In the genomic region with DNA sequence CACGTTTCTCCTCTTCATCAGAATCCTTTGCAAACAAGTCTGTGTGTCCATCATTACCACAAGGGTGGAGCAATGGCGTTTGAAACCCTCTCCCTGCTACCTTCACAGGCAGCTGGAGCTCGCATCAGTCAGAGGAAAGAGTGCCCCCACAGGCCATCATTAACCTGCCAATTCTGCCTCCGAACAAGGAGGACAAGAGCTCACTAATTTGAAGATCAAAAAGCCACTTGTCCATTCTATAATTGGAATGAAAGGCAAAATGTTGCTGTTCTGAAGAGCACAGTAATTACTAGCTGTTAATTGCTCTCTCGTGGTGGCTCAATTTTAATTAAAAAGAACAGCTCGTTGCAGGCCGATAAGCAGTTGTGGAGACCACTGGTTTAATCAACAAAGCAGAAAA, we compare ENCODE assay signal across 14 mouse cellular contexts.
DNase-seq lines count a peak whose midpoint lies in the region; ATAC-seq lines count a peak whose summit lies in the region.
"Had no signal": no experiment of that assay in that cellular context is flagged by ENCODE, and none has a peak within 500 bp of the region (broad histone marks: within the 10 kb centered on the region; RNA-seq: fewer than 3 reads in every experiment).

No protein-coding gene starts in this region.

- 19% methylated on average over 7 of the region's 7 CpGs for WGBS in limb, embryonic 11.5 days
- 18% methylated on average over 7 of the region's 7 CpGs for WGBS in limb, embryonic 10.5 days
- WGBS in forebrain, embryonic 14.5 days: 3% methylated on average over 7 of the region's 7 CpGs
- 18% methylated on average over 7 of the region's 7 CpGs for WGBS in neural tube, embryonic 14.5 days

- ATAC-seq in limb, embryonic 11.5 days (ENCODE audit: insufficient number of reproducible peaks, low FRiP score, low TSS enrichment, low read depth): no peak
- ATAC-seq in forebrain, embryonic 14.5 days: peak; percentile 63
- ATAC-seq in neural tube, embryonic 14.5 days (ENCODE audit: low read depth): peak; percentile 52; the same call in 1 of the 2 replicates
- ATAC-seq in megakaryocyte, adult 5-6 weeks (ENCODE audit: poor library complexity, severe bottlenecking): no peak

- no peaks in the 10 kb centered on the region for H3K36me3 ChIP-seq in limb, embryonic 11.5 days (ENCODE audit: control insufficient read depth, insufficient read depth, low read length)
- H3K36me3 ChIP-seq in limb, embryonic 10.5 days: 0 out of 2 replicates have a peak, but pooled peaks cover 3% of the 10 kb centered on the region
- no peaks in the 10 kb centered on the region for H3K36me3 ChIP-seq in forebrain, embryonic 14.5 days (ENCODE audit: control insufficient read depth, insufficient read depth, low read length)
- no peaks in the 10 kb centered on the region for H3K36me3 ChIP-seq in neural tube, embryonic 14.5 days (ENCODE audit: control insufficient read depth, insufficient read depth, low read length)
- H3K36me3 ChIP-seq: heart, embryonic 13.5 days; hindbrain, embryonic 15.5 days; kidney, embryonic 15.5 days; limb, embryonic 12.5 days had no signal

- H3K9ac ChIP-seq in limb, embryonic 11.5 days (ENCODE audit: low read length): no peak overlapping the region
- no peak overlapping the region for H3K9ac ChIP-seq in forebrain, embryonic 14.5 days (ENCODE audit: low read length)
- H3K9ac ChIP-seq in neural tube, embryonic 14.5 days (replicated peaks; ENCODE audit: low read depth, low read length): no peak overlapping the region
- H3K9ac ChIP-seq: heart, embryonic 13.5 days; hindbrain, embryonic 15.5 days; kidney, embryonic 15.5 days; limb, embryonic 12.5 days had no signal

- no peak overlapping the region for H3K4me2 ChIP-seq in limb, embryonic 11.5 days (ENCODE audit: low read depth, severe bottlenecking)
- no peak overlapping the region for H3K4me2 ChIP-seq in forebrain, embryonic 14.5 days (ENCODE audit: low read length)
- H3K4me2 ChIP-seq in neural tube, embryonic 14.5 days (ENCODE audit: low read depth, low read length): no peak overlapping the region
- H3K4me2 ChIP-seq: heart, embryonic 13.5 days; hindbrain, embryonic 15.5 days; kidney, embryonic 15.5 days; limb, embryonic 12.5 days had no signal

- H3K9me3 ChIP-seq in limb, embryonic 11.5 days (ENCODE audit: control insufficient read depth, low read length): no peaks in the 10 kb centered on the region
- H3K9me3 ChIP-seq in limb, embryonic 10.5 days (replicated peaks): no peaks in the 10 kb centered on the region
- no peaks in the 10 kb centered on the region for H3K9me3 ChIP-seq in forebrain, embryonic 14.5 days (replicated peaks; ENCODE audit: control insufficient read depth, low read length)
- no peaks in the 10 kb centered on the region for H3K9me3 ChIP-seq in neural tube, embryonic 14.5 days (ENCODE audit: control insufficient read depth, low read length)
- H3K9me3 ChIP-seq: heart, embryonic 13.5 days; hindbrain, embryonic 15.5 days; kidney, embryonic 15.5 days; limb, embryonic 12.5 days had no signal

- H3K4me3 ChIP-seq in limb, embryonic 11.5 days (ENCODE audit: low read depth, low read length): no peak overlapping the region
- H3K4me3 ChIP-seq in limb, embryonic 10.5 days: no peak overlapping the region
- no peak overlapping the region for H3K4me3 ChIP-seq in forebrain, embryonic 14.5 days (ENCODE audit: low read depth, low read length)
- no peak overlapping the region for H3K4me3 ChIP-seq in neural tube, embryonic 14.5 days (ENCODE audit: low read depth, low read length)
- H3K4me3 ChIP-seq: heart, embryonic 13.5 days; hindbrain, embryonic 15.5 days; kidney, embryonic 15.5 days; limb, embryonic 12.5 days had no signal

- no peak overlapping the region for H3K27ac ChIP-seq in limb, embryonic 11.5 days (replicated peaks; ENCODE audit: low read depth, low read length)
- H3K27ac ChIP-seq in limb, embryonic 10.5 days: no peak overlapping the region
- no peak overlapping the region for H3K27ac ChIP-seq in forebrain, embryonic 14.5 days (ENCODE audit: low read depth, low read length)
- H3K27ac ChIP-seq in neural tube, embryonic 14.5 days (ENCODE audit: low read depth, low read length): no peak overlapping the region
- H3K27ac ChIP-seq: heart, embryonic 13.5 days; hindbrain, embryonic 15.5 days; kidney, embryonic 15.5 days; limb, embryonic 12.5 days had no signal

- peaks cover 17% of the 10 kb centered on the region; the same call in 1 of the 2 replicates for H3K4me1 ChIP-seq in limb, embryonic 11.5 days (ENCODE audit: control insufficient read depth, insufficient read depth, low read length)
- peaks cover 38% of the 10 kb centered on the region for H3K4me1 ChIP-seq in limb, embryonic 10.5 days
- H3K4me1 ChIP-seq in forebrain, embryonic 14.5 days (ENCODE audit: control insufficient read depth, insufficient read depth, low read length): 0 out of 2 replicates have a peak, but pooled peaks cover 2% of the 10 kb centered on the region
- H3K4me1 ChIP-seq in neural tube, embryonic 14.5 days (ENCODE audit: control insufficient read depth, insufficient read depth, low read length): no peaks in the 10 kb centered on the region

- H3K27me3 ChIP-seq in limb, embryonic 11.5 days (ENCODE audit: control insufficient read depth, insufficient read depth, low read length): no peaks in the 10 kb centered on the region
- H3K27me3 ChIP-seq in limb, embryonic 10.5 days (ENCODE audit: low read depth, poor library complexity, severe bottlenecking): no peaks in the 10 kb centered on the region
- H3K27me3 ChIP-seq in forebrain, embryonic 14.5 days (replicated peaks; ENCODE audit: control insufficient read depth, insufficient read depth, low read length): no peaks in the 10 kb centered on the region
- no peaks in the 10 kb centered on the region for H3K27me3 ChIP-seq in neural tube, embryonic 14.5 days (ENCODE audit: control insufficient read depth, insufficient read depth, low read length)
- H3K27me3 ChIP-seq: heart, embryonic 13.5 days; kidney, embryonic 15.5 days; limb, embryonic 12.5 days had no signal

- peak; percentile 52 for DNase-seq in limb, embryonic 11.5 days (ENCODE audit: low spot score)
- no peak for DNase-seq in limb, embryonic 10.5 days (ENCODE audit: low spot score)
- peak; percentile 35 for DNase-seq in embryo, embryonic 11 days
- DNase-seq in forebrain, embryonic 14.5 days (ENCODE audit: low spot score): peak; percentile 65
- no peak for DNase-seq in kidney, postnatal 10 days
- no peak for DNase-seq in thymus, adult 18-20 months
- DNase-seq: adrenal gland, adult 8-10 months; gastrocnemius, postnatal 25 days had no signal

Comparison
In these comparisons a context has a peak if more than half of its experiments do, and no peak if none do; other contexts are left out.
1. DNase-seq: peak in limb, embryonic 11.5 days (single experiment), embryo, embryonic 11 days (single experiment) and forebrain, embryonic 14.5 days (single experiment); none in limb, embryonic 10.5 days (single experiment), kidney, postnatal 10 days (single experiment) and thymus, adult 18-20 months (0 of 2).
2. ATAC-seq: peak in forebrain, embryonic 14.5 days (single experiment) and neural tube, embryonic 14.5 days (single experiment); none in limb, embryonic 11.5 days (single experiment) and megakaryocyte, adult 5-6 weeks (single experiment).